Comparison of ENCODE assay signal across 7 mouse cellular contexts in the genomic region with DNA sequence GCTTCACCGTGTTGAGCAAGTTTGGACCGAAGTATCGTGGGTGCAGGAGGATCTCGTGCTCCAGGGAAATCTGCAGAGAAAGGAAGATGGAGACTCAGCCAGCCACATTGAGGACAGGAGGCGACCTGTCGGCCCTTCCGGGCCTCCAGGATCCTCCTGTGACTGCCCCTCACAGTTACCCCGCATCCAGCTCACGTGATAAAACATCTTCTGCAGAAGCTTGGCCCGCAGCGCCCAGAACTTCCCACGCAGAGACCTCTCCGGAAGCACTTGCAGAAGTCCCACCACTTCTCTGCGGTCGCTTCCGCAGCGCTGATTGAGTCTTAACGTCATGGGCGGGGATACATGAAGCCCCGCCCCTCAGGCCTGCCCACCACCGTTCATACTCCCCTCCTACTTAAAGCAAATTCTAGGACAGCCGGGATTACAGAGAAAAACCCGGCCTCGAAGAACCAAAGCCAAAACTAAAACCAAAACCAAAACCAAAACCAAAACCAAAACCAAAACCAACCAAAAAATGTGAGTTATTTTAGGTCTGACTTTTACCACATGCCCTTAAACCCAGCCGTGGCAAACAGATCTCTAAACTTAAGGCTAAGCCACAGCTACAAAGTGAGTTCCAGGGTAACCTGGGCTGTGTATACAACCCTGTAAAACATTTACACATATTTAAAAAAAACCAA. TPM values are rescaled to one million over a fixed set of nuclear protein-coding genes. Genes with fewer than 3 reads are reported as not detected.
A peak's percentile ranks its signal among the peaks of the same experiment; 100 is the strongest.
DNase-seq lines count a peak whose midpoint lies in the region; ATAC-seq lines count a peak whose summit lies in the region.

Gene Polr2g (minus strand): TSS at position 314 of the 683 bp plus-strand sequence.

- H3K4me3 ChIP-seq in embryonic facial prominence, embryonic 11.5 days (ENCODE audit: low read depth, low read length), result peak within 1 kb of the TSS; percentile 80
- H3K4me3 ChIP-seq in limb, embryonic 10.5 days, result peak within 1 kb of the TSS; percentile 85
- peak within 1 kb of the TSS; percentile 86 for H3K4me3 ChIP-seq in midbrain, embryonic 13.5 days (replicated peaks)

- peak; percentile 94 for DNase-seq in adrenal gland, postnatal 14 days
- DNase-seq in embryonic facial prominence, embryonic 11.5 days (ENCODE audit: low spot score), result peak; percentile 96
- peak; percentile 93 for DNase-seq in kidney, adult 11 months
- peak; percentile 85 for DNase-seq in limb, embryonic 10.5 days (ENCODE audit: low spot score)
- DNase-seq in spleen, adult 12 weeks (ENCODE audit: low spot score), result peak; percentile 75

- no peaks in the 10 kb centered on the region for H3K9me3 ChIP-seq in embryonic facial prominence, embryonic 11.5 days (replicated peaks; ENCODE audit: control insufficient read depth, low read length)
- no peaks in the 10 kb centered on the region for H3K9me3 ChIP-seq in limb, embryonic 10.5 days (replicated peaks)
- no peaks in the 10 kb centered on the region for H3K9me3 ChIP-seq in midbrain, embryonic 13.5 days

- peak within 1 kb of the TSS; percentile 52 for H3K4me2 ChIP-seq in embryonic facial prominence, embryonic 11.5 days (ENCODE audit: low read depth, low read length)
- peak within 1 kb of the TSS; percentile 75 for H3K4me2 ChIP-seq in midbrain, embryonic 13.5 days (replicated peaks)

- 2% methylated on average over 25 of the region's 25 CpGs for WGBS in embryonic facial prominence, embryonic 11.5 days
- WGBS in limb, embryonic 10.5 days, result 3% methylated on average over 25 of the region's 25 CpGs
- WGBS in midbrain, embryonic 13.5 days, result 2% methylated on average over 25 of the region's 25 CpGs

- ATAC-seq in embryonic facial prominence, embryonic 11.5 days (replicated peaks; ENCODE audit: insufficient number of reproducible peaks, low FRiP score, low TSS enrichment, low read depth), result peak; percentile 57; the same call in 1 of the 2 replicates
- ATAC-seq in granulocyte monocyte progenitor cell, adult 5-6 weeks (replicated peaks; ENCODE audit: poor library complexity, severe bottlenecking), result peak; percentile 75
- peak; percentile 56 for ATAC-seq in midbrain, embryonic 13.5 days

- no peak within 1 kb of the TSS for H3K27ac ChIP-seq in embryonic facial prominence, embryonic 11.5 days (replicated peaks; ENCODE audit: low read depth, low read length)
- H3K27ac ChIP-seq in limb, embryonic 10.5 days, result peak within 1 kb of the TSS; percentile 87
- peak within 1 kb of the TSS; percentile 55 for H3K27ac ChIP-seq in midbrain, embryonic 13.5 days

- no peaks in the 10 kb centered on the region for H3K4me1 ChIP-seq in embryonic facial prominence, embryonic 11.5 days (ENCODE audit: control insufficient read depth, insufficient read depth, low read length)
- peaks cover 22% of the 10 kb centered on the region for H3K4me1 ChIP-seq in limb, embryonic 10.5 days
- peaks cover 27% of the 10 kb centered on the region for H3K4me1 ChIP-seq in midbrain, embryonic 13.5 days (replicated peaks)

- H3K9ac ChIP-seq in embryonic facial prominence, embryonic 11.5 days (replicated peaks; ENCODE audit: low read length), result peak within 1 kb of the TSS; percentile 86
- H3K9ac ChIP-seq in midbrain, embryonic 13.5 days (replicated peaks), result peak within 1 kb of the TSS; percentile 83

- peaks cover 9% of the 10 kb centered on the region for H3K36me3 ChIP-seq in embryonic facial prominence, embryonic 11.5 days (replicated peaks; ENCODE audit: control insufficient read depth, insufficient read depth, low read depth, low read length)
- peaks cover 37% of the 10 kb centered on the region for H3K36me3 ChIP-seq in limb, embryonic 10.5 days
- H3K36me3 ChIP-seq in midbrain, embryonic 13.5 days, result peaks cover 23% of the 10 kb centered on the region

- no peaks in the 10 kb centered on the region for H3K27me3 ChIP-seq in embryonic facial prominence, embryonic 11.5 days (ENCODE audit: control insufficient read depth, insufficient read depth, low read length)
- no peaks in the 10 kb centered on the region for H3K27me3 ChIP-seq in limb, embryonic 10.5 days (ENCODE audit: low read depth, poor library complexity, severe bottlenecking)
- H3K27me3 ChIP-seq in midbrain, embryonic 13.5 days, result no peaks in the 10 kb centered on the region

RNA-seq across cellular contexts. Expression of gene Polr2g, which starts in this region (rescaled TPM):
- 85.2 and 89.1 TPM in 2 replicates for total RNA-seq in adrenal gland, postnatal 14 days (2021)
- polyA plus RNA-seq in embryonic facial prominence, embryonic 11.5 days (2014; fragmentation: Nextera tagmentation; extraction: Ambion mirVana), result 199 and 202 TPM in 2 replicates
- 112 and 148 TPM in 2 replicates for total RNA-seq in granulocyte monocyte progenitor cell, adult 5-6 weeks (2014; fragmentation: Nextera tagmentation)
- total RNA-seq in granulocyte monocyte progenitor cell, adult 5-6 weeks (2017), result 51.7 and 69.8 TPM in 2 replicates
- polyA plus RNA-seq in limb, embryonic 10.5 days (2016; fragmentation: Nextera tagmentation; extraction: Ambion mirVana), result 206 and 216 TPM in 2 replicates
- 163 and 164 TPM in 2 replicates for polyA plus RNA-seq in midbrain, embryonic 13.5 days (2015; fragmentation: Nextera tagmentation; extraction: Ambion mirVana)
